Mouse (Mus musculus) bone marrow macrophage, adult 2 months (primary cell): ENCODE data around the gene 5330417C22Rik. TPM values are rescaled to one million over a fixed set of nuclear protein-coding genes. Genes with fewer than 3 reads are reported as not detected.

Experiments used
- H3K27ac ChIP-seq: 2 replicates; pipeline ENCODE4 v1.5.1; 2012; ENCODE audit warnings: low read depth, low read length; ENCODE audit not compliant: insufficient read depth
- H3K4me1 ChIP-seq: 2 replicates; pipeline ENCODE4 v1.6.1; 2012; ENCODE audit warnings: low read length; ENCODE audit not compliant: control insufficient read depth, insufficient read depth
- H3K4me3 ChIP-seq: 2 replicates; pipeline ENCODE4 v1.5.1; 2012; ENCODE audit warnings: mild to moderate bottlenecking, low read length, moderate library complexity; ENCODE audit not compliant: insufficient read depth
- CTCF ChIP-seq: IDR thresholded peaks from 2 replicates; pipeline ENCODE4 v1.5.1; 2012; ENCODE audit warnings: low read depth, mild to moderate bottlenecking, low read length, moderate library complexity
- POLR2A ChIP-seq: IDR thresholded peaks from 2 replicates; pipeline ENCODE4 v1.6.1; 2012; ENCODE audit warnings: mild to moderate bottlenecking, low read depth, low read length, borderline replicate concordance
- polyA plus RNA-seq: library from polyadenylated mRNA; stranded (reverse); fragments of >200 nt; gene quantifications from 2 replicates; pipeline ENCODE4 v1.2.4, GENCODE M21; 2012; ENCODE audit not compliant: missing spikeins, insufficient read depth, insufficient read length

The 5330417C22Rik gene
- polyA plus RNA-seq, 1 experiment = not detected

- TF ChIP-seq POLR2A (no peak), CTCF (no peak)
- Histone ChIP-seq H3K4me1 (peaks cover 5% of the 10 kb centered on the region), H3K27ac (peak overlapping the region; percentile 86), H3K4me3 (peak overlapping the region; percentile 61)
These were observed 26.5 kb upstream of the 5330417C22Rik start for GRCm38 (mm10) chr3:108562777-108563271.

DNA sequence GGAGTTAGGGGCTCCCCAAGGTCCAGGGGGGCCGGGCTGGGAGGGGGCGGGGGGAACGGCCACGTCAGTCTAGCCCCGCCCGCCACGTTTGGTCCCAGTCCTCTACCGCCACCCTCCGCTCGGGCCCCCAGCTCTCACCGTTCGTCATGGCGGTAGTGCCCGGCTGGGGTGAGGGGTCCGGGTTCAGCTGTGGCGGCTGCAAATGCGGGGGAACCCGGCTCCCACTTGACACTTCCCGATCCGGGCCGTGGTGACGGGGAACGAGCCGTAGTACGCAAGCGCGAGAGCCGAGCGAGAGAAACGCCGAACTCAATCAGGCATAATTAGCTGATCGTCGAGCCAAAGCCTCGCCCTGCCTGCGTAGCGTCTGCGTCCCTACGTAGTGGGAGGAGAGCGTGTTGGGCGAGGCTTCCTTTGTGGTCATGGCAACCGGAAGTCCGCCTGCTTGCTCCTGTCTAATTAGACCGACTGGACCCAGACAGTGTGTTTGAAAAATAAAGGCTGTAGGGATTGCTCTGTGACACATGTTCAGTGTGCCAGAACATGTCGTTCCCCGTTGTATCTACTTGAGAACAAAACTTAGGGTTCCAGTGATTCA lies 25.9 kb upstream of the 5330417C22Rik start, which contains the start of gene Tmem167b:
Tmem167b (minus strand) TSS at position 334 of the 598 bp plus-strand sequence.
- TF ChIP-seq POLR2A (no peak), CTCF (no peak)
- Histone ChIP-seq H3K27ac (peak within 1 kb of the TSS; percentile 86), H3K4me3 (peak within 1 kb of the TSS; percentile 77), H3K4me1 (peaks cover 5% of the 10 kb centered on the region)

DNA sequence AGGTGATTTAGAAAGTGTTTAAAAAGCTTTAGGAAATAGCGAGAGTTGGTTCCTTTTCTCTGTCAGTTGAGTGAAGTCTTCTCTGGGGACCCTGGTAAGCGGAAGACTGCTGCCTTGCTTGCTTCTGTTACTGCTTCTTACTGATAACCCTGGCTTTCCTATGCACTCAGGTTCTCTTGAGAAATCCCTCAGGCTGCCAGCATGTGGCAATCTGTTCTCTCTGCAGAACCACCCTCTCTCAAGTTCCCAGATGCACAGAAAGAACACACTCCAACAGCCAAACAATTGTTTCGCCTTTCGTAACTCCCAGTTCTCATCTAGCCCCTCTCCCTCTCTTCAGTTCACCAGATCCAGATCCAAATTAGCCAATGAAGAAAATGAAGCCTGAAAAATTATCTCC lies 21.6 kb upstream of the 5330417C22Rik start:
- TF ChIP-seq CTCF (no peak), POLR2A (no peak)
- H3K4me1 ChIP-seq = peaks cover 3% of the 10 kb centered on the region
- H3K4me3 ChIP-seq = no peak overlapping the region
- H3K27ac ChIP-seq = no peak overlapping the region

DNA sequence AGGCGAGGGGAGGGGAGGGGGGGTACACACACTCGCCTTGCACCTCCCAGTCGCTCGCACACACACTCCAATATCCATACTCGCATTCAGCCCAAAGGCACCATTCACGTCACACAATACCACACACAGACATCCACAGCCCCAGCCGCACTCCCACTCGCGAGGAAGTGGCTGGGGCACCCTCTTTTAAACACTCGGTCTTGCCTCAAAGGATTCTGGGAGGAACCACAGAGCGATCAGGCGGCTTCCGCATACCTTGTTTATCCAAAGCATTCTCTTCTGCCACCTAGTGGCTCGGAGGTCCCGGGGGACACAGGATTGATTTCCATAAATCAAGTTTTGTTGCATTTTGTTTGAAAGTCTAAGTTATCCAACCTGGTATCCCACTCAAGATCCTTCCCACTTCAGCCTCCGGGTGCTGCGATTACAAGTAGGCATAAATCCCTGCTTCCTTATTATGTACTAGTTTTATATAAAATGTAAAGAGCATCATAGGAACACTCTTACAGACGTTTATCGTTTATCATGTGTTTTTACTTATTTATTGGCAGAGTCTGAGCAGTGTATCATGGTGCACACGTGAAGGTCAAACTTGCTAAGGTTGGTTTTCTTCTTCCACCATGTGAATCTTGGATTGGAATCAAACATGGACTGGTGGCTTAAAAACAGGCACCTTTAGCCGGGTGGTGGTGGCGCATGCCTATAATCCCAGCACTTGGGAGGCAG lies 18.4 kb upstream of the 5330417C22Rik start:
- peak overlapping the region; percentile 74 for H3K4me3 ChIP-seq
- TF ChIP-seq CTCF (peak; percentile 46), POLR2A (peak; percentile 97)
- H3K4me1 ChIP-seq = no peaks in the 10 kb centered on the region
- peak overlapping the region; percentile 51 for H3K27ac ChIP-seq

DNA sequence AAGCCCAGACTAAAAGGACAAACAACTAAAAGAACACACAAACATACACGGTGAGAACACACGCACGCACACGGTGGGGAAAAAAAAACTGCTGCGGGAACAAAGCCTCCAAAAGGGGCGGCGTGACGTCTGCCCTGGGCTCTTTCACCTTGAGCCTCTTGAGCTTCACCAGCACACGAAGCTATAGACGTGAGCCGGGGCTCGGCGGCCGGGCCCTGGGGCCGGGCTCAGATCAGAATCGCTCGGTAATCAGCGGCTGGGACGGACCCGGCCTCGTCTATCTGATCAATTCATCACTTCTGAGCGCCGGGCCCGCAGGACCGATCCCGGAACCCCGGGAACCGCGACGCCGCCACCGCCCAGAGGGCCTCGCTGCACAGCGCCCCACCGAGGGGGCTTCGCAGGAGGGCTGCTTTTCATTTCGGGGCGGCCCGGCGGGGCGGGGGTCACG lies 17.8 kb upstream of the 5330417C22Rik start:
- H3K4me1 ChIP-seq = no peaks in the 10 kb centered on the region
- TF ChIP-seq POLR2A = no peak
- no peak for TF ChIP-seq CTCF
- H3K4me3 ChIP-seq = peak overlapping the region; percentile 74
- peak overlapping the region; percentile 51 for H3K27ac ChIP-seq

GRCm38 (mm10) chr3:108542299-108542698 lies 6.0 kb upstream of the 5330417C22Rik start:
- Histone ChIP-seq H3K4me1 (no peaks in the 10 kb centered on the region), H3K4me3 (no peak overlapping the region), H3K27ac (no peak overlapping the region)
- no peak for TF ChIP-seq CTCF
- no peak for TF ChIP-seq POLR2A

DNA sequence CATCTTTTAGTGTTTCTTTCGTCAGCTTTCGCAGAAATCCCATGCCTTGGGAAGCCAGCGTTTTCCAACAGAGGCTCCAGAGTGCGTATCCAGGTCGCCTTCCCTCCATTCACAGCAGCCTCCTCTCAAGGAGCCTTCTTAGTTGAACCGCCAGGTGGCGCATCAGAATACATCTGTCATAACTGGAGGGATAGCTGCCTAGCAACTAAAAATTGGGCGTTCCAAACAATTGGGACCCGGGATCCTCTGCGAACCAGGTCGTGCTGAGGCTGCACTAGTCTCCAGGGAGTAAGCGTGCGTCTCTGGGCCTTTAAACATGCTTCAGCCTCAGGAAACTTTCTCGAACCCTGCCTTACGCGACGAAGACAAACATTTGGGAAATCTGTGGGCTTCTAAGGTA lies 967 bp upstream of the 5330417C22Rik start:
- TF ChIP-seq POLR2A = no peak
- TF ChIP-seq CTCF = peak; percentile 72
- H3K4me1 ChIP-seq = no peaks in the 10 kb centered on the region
- H3K27ac ChIP-seq = no peak overlapping the region
- peak overlapping the region; percentile 13; the same call in 1 of the 2 replicates for H3K4me3 ChIP-seq

- Histone ChIP-seq H3K4me3 (no peak overlapping the region), H3K27ac (no peak overlapping the region), H3K4me1 (no peaks in the 10 kb centered on the region)
- TF ChIP-seq CTCF (no peak), POLR2A (no peak)
These were observed 330 bp downstream of the 5330417C22Rik start for GRCm38 (mm10) chr3:108535896-108536516.

GRCm38 (mm10) chr3:108533951-108534350 lies 2.4 kb downstream of the 5330417C22Rik start, which contains the start of gene 1700013F07Rik:
Gene 1700013F07Rik, plus strand, starts transcription at chr3:108534150.
- TF ChIP-seq CTCF (no peak), POLR2A (no peak)
- H3K4me3 ChIP-seq = no peak within 1 kb of the TSS
- no peak within 1 kb of the TSS for H3K27ac ChIP-seq
- no peaks in the 10 kb centered on the region for H3K4me1 ChIP-seq

DNA sequence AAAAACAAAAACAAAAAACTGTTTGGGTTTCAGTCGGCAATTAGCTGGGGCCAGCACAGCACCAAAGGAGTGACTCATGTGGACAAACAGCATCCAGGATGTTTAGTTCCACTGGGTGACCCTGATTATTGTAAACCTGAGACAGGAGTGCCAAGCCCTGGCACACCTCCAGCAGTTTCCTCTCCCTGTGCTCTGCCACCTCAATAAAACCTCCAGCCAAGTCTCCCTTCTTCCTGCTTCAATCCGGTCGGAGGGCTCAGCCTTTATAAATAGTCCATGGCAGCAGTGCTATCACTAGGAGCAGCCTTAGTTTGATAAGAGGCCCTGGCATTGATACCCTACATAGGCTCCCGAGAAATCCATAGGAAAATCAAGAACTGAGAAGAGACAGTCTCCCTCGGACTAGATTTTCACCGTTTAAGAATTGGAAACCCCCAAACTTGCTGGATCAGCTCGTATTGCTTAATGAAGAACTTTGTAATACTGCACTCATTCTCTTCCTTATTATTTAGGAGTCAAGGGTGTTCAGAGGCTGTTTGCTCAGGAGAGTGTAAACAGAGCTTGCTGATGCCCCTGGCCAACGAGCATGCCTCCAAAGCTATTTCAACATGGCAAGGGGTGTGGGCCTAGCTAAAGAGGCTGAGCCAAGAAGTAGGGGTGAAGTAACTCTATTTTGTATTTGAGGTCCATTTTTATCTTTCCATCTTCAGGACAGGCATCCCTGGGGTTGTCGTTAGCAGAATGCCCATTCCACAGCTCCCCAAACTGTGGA lies 3.0 kb downstream of the 5330417C22Rik start:
- TF ChIP-seq CTCF (no peak), POLR2A (no peak)
- Histone ChIP-seq H3K4me1 (no peaks in the 10 kb centered on the region), H3K27ac (no peak overlapping the region), H3K4me3 (no peak overlapping the region)
